Mouse (Mus musculus) naive thymus-derived CD4-positive, alpha-beta T cell, adult 2 months (primary cell): ENCODE results near the gene Col28a1.

Experiments used
- DNase-seq: peaks from one replicate; pipeline ENCODE4 v3.0.0-alpha.2; 2011; ENCODE audit warnings: low read depth

Col28a1 gene

DNA sequence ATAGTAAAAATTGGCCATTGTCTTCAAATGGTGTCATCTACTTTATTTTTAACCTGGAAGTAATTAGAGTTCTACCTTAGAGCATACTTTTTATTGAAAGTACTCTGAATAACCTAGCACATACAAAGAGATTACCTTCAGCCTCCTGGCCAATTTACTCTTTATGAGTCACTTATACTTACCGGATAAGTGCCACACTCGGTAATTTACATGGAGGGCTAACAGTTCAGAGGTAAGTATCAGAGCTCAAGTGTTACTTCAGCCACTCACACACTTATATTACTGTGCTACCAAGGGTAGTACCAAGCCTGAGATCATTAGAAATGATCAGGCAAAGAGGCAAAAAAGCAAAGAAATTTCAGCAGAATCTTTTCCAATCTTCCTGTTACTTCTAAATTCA is 73.8 kb downstream of the Col28a1 start:
- no peak for DNase-seq

DNA sequence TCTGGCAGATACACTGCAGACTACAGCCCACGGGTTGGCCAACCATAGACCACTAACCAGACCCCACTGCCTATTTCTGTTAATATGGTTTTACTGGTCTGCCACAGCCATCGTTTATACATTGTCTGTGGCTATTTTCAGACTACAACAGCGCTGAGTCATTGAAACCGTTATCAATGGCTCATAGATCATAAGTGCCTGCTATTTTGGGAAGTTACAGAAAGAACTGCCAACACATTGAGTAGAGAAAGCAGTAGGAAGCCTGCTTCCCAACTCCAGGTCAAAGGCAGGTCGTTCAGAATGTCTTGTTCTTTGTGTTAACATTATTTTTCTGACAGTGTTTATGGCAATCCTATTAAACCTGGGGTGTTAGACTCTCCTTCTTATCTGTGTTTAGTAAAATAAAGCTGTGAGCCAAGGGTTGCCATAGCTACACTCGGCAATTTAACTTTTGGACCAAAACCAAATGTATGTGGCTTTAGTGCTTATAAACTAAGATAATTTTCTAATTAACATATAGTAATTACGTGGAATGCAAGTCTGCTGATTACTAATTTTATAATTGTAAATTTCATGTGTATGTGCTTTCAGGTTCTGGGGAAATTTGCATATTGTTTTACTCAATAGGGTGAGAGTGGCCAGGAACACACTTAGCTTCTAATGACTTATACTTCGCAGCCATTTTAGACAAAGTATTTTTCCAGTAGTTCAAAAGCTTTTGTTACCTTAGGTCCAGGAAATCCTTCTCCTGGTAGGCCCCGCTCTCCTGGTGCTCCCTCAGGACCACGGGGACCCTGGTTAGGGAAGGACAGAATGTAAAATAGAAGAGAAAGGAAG is 86.3 kb downstream of the Col28a1 start:
- no peak for DNase-seq

DNA sequence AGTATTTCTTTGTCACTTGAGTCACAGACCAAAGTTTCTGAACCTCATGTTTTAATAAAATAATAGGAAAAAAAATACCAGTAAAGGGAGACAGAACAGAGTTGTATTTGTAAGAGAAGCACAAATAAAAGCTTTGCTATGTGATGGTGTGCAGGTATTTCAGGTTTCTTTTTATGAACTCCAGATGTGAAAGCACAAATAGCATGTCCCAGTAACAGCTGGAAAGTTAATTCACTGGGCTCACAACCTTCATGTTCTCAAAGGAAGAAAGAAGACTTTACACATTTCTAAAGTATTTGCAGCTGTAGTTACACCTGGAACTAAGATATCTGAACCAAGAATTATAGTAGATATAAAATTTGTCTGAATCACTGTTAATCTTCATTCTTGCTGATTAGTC is 91.2 kb downstream of the Col28a1 start:
- no peak for DNase-seq

DNA sequence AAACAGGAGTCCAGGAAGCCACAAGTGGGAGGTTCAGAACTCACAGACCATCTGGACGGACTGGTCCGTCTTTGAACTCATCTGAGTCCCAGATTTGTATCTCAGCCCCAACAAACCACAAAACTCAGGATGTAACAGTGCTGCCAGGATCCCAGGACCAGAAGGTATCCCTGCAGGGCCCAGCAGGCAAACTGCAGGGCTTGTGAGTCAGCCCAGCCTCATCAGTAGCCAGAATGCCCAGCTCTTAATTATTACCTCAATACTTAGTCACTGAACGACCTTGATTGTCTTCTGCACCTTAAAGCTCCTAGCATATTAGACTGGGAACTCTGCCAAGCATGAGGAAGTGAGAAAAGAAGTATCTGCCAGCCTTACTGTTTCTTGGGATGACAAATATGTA is 96.6 kb downstream of the Col28a1 start:
- DNase-seq, result no peak

DNA sequence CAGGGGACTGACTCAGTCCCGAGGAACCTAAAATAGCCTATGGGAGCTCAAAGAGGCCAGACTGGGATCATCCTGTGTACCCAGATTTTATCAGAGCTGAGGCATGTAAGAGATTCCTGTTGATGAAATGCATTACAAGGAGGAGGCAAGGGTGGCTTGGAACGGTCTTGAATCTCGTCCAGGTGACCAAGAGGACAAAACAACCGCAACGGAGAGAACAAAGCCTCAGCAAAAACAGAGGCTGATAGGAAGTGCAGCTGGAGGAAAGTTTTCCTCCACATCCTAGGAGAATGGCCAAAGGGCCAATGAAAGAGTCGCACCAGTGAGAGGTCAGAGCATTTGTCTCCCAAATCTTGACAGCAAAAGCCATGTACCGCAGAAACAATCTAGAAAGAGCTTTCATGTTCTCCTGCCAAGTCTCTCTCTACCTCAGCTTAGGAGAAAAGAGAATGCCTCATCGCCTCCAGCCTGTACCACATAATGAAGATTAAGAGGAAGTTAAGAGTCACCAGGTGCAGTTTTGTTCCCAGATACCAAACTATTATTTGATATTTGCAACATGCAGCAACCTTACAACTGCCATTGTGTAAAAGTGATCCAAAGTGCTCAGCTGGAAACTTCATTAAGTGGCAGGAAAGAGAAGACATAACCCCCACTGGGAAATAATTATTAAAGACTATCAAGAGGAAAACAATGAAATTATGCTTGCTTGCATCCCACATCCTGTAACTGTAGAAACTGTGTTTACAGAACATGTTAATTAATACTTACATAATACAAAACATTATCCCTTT is 98.1 kb downstream of the Col28a1 start:
- DNase-seq, result no peak

DNA sequence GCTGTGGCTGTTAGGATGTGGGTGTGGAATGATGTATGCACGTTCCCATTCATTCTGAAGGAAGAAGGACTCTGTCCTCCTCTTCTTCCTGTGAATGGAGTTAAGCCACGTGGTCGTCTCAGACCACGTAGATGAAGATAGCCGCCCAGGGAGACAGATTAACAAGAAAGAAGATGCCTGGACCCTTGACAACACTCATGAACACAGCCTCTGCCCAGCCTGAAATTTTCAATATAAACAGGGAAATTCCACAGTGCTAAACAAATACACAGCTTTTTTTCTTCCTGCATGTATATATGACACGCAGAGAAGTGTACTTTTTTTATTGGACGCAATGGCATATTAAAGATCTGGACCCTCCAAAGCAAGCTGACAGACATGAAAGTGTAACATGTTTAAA is 98.9 kb downstream of the Col28a1 start:
- DNase-seq, result no peak

DNA sequence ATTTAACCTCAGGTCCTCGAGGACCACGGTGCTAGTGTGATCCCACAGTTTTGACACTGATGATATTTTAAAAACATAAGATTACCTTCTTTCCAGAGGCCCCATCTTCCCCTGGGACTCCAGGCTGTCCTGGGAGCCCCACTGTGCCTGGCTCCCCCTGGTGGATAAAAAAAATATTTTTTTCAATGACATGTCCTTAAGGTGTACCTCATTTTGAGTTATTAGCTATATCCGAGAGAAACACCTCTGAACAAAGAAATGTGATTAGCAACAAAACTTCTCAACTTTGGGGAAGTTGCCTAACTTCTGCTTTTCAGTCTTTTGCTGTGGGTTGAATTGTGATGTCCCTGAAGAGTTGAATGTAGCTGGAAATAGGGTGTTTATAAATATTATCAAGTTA is 105.6 kb downstream of the Col28a1 start:
- DNase-seq, result peak; percentile 55

DNA sequence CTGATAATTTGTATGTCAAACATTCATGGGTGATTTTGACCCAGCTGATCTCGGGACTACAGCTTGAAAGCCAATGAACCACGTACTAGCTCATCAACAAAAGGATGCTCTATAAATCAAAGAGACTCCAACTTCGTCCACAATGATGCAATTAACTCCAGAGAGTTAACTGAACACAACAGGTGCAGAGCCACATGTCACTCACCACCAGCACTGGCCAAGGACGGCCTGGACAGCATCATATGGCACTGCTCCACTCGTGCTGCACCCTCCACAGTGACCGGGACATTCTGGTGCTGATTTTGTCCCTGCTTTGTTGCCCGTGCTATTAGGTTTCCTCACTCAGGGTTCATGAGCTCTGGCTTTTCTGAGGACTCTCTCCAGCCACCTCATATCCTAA is 107.6 kb downstream of the Col28a1 start:
- DNase-seq, result no peak

DNA sequence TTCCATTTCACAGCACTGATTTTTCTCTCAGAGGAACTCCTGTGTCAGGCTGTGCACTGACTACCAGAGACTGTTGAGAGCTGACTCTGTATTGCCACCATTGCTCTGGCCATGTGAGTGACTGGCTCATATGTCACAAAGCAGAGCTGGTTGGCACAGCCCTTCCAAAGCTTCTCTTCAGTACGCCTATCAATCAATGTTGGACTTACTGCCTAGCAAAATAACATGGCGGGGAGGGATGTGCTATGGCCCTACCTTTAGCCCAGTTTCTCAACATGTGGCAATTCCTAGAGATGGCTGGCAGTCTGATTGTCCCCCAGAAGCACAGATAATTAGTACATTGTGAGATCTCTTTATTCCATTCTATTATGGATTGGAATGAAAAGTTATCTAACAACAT is 109.2 kb downstream of the Col28a1 start:
- no peak for DNase-seq

DNA sequence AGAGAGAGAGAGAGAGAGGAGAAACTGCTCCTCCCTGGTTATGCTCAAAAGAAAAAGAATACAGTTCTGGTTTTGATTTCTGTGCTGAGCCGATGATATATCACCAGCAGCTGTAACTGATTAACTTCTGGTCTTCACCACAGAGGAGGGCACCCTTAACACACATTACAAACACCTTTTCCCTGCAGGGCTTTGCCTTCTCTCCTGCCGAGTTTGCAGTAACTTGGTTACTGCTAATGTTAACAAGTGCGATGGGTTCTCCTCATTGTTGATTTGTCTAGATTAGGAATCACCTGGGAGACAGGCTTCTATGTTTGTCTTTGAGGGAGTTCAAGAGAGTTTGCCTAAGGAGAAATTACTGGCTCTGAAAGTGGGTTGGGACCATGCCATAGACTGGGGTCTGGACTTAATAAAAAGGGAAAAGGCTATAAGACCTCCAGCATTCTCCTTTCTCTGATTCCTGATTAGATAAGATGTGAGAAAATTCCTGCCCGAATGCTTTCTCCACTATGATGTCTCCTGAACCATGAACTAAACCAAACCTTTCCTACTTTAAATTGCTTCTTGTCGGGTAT is 114.8 kb downstream of the Col28a1 start:
- DNase-seq, result no peak

DNA sequence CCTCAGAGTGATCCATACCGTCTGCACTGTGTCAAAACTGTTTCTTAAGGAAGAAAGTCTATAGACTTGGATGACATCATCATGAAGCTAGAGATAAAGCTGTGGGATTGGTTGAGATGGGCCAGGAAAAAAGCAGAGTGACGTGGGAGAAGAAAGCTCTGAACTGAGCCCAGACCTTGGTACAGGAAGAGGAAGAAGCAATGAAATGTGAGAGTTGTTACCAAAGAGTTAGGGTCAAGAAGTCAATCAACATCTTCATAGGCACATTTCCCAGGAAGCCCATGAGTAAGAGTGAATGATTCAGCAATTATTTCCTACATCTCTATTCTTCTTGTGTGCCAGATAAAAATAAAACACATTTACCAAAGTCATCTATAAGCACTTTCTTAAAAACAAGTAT is 117.5 kb downstream of the Col28a1 start:
- DNase-seq, result no peak

DNA sequence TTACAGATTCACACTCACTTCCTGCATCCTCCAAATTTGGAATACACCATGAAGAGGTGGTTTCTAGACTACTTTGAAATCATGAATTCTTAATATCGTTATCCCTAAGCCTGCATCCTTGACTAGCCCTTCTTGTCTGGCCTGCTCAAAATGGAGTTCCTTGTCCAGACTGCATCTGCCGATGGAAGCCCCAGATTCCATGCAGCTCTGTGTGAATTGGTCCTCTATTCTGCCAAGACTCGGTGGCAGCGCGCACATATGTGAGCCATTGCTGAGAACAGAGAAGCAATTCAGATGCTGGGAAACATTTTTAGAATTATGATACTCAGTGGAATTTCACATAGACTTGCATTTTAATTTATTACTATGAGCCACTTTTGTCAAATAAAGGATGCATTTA is 123.4 kb downstream of the Col28a1 start:
- no peak for DNase-seq

DNA sequence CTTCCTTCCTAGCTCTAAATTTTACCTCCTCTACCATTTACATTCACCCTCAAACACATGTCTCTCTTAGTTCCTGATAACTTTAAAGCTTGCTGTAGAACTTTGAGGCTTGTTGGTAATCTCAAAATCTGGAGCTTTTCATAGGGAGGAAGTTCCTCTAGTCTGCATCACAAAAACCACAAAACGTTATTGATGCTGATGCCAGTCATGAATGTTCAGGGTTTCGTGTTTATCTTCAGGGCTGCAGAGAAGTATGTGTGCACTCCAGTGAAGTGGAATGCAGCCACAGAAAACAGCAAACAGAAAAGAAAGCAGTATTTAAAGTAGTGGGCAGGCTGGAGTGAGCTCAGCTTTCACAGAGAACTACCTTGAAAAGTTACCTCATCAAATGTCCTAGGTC is 124.0 kb downstream of the Col28a1 start:
- peak; percentile 29 for DNase-seq

DNA sequence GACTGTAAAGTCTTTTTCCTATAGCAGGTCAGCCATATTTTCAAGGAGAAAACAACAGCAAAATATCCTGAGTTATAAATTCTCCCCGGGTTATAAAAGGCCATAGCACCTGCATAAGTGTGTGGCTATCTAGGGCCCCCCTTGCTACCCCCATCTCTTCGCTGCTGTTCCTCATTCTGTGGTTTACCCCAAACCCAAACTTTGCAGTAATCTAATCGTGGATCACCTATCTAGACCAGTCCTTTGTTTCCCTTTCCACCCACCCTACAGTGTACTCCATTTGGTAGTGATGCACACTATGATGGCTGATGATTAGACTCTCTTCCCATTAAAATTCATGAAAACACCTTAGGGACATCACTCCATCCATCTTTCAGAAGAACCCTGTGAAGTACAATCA is 125.3 kb downstream of the Col28a1 start:
- DNase-seq, result no peak

DNA sequence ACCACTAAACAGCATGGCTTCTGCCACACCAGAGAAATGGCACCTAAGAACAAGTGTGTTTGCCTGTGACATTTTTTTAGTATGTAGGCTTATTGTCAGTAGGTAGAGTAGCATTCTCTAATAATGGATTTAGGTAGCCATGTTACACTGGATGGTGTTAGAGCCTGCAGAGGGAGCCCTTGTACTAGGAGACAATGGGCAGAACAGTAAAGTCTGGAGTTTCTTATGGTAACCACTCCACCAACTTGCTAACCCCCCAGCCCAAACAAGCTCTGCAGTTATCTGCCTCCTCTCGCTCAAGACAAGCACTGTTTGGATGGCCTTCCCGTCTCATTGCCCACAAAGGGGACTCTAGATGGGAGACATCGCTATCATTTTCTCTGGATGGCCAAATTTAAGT is 126.2 kb downstream of the Col28a1 start:
- peak; percentile 37 for DNase-seq

DNA sequence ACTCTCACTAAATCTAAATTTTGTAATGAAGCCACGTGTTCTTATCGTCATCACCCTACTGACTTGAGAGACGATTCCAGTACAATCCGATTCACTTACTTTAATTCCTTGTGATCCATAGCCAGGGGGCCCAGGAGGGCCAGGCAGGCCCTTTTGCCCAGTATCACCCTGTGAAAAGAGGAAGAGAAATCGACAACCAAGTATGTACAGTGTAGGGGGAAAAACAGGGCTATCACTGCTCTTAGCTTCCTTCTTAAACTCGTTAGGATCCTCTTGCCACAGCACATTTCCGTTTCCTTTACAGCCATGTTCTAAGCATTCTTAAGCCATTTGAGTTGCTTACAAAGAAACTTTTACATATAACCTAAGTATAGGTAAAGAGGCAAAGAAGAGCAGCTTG is 133.2 kb downstream of the Col28a1 start:
- DNase-seq, result no peak

DNA sequence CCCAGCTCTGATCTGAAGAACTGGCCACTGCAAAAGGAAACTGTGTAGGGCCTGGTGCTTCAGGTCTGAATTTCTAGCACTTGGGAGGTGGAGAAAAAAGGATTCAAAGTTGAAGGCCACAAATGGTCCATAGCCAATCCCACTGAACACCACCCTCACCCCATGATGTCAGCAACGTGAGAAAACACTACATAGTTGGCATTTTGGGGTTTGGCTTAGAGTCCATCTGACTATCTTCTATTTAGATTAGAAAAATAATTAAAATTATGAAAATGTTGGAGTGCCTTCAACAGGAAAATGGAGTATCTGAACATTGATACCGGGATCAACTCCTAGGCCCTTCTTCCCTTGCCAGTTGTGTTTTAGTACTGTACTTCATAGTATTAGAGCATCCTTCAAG is 144.2 kb downstream of the Col28a1 start:
- no peak for DNase-seq

DNA sequence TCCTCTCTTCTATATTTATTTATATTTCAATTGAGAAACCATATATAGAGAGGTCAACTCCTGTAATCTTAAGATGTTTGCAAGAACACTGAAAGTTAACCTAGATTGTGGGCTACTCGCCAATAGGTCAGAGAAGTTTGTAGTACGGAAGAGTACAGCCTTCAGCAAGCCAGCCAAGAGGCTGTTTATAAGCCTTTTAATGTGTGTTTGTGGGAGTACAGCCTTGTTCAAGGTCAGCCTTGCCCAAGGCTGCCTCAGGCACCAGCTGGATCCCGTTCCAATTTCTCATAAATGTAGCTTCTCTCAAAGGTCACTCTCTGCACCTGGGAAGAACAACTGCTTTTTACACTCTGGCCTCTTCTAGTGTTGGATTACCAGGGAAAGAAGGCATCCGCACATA is 146.0 kb downstream of the Col28a1 start:
- DNase-seq, result no peak

DNA sequence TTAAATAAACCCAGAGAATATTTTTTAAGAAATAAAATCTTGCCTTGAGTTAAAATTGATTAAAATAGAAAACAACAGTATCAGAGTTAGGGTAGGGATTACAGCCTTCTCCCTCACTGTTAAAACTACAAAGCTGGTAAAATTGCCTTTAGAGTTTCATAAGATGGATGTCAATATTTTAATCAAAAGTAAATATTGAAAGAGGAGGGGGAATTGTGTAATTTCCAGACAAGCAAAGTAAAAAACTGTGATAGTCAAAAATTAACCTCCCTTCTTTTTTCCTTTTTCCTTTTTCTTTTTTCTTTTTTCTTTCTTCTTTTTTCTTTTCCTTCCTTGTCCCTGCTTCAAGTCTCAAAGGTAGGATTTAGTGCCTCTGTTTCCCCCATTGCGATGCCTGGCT is 146.6 kb downstream of the Col28a1 start:
- DNase-seq, result no peak

DNA sequence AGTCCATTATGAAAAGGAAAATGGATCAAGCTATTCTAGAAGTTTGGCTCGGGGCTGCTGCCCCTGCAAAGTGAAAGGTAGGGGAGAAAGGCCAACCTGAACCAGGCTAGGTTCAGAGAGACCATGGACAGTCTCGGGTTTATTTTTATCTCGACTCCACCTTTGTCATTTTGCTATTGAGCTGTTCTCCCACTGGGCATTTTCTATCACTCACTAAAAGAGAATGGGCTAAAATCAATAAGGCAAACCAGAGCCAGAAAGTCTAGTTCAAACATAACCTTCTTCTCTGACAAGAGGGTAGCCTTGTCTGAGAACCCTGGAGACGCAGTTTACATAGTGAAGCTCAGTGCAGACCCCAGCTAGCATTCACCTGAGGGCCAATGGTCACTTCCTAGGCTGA is 163.7 kb downstream of the Col28a1 start:
- DNase-seq, result no peak

DNA sequence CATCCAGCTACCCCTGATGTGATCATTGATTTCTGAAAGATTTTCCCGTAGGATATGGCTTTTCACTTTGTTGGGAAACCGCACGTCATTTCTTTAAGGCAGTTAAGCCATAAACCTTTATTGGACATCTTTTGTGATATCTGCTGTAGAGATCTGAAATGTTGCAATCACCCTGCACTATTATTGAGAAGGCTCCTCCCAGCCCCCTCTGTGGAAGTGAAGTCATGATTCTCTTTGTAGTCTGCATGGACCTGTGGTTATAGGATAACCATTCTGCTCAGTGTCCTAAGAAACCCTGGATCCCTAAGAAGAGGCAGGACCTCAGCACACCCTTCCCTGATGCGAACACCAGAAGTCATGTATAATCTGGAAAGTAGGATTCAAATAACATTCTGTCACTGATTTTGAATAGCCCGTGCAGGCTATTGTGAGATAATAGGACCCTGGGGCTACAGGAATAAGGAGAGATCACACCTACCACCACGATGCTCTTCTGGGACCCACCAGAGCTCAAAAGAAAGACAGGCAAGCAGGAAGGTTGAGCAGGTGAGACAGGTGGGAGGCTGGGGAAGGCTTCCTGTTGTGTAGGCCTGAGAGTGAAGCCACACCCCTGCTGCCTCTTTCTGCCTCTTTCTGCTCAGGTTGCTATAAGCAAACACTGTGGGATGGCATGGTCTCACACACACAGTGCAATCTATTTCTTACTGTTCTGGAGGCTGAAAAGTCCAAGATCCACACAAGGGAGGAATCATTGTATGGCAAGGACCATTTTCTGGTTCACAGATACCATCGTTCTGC is 166.9 kb downstream of the Col28a1 start:
- DNase-seq, result no peak

DNA sequence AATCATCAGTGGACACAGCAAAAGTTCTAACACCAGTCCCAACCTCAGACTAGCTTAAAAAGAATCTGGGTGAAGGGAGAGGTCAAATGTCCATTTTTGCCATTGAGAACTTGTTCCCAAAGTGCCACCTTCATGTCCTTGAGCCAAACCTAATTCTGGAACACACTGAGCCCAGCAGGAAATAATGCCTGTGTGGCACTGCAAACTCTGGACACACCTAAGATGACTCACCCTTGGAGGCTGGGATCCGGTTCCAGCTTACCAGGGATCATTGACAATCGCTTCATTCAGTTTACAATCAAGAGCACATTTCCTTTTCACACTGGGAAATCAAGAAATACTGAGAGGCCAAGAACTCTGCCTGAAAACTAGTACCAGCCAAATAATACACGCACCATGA is 168.9 kb downstream of the Col28a1 start:
- no peak for DNase-seq
